In genomic region chr11:85642591-85642990, GRCm38 (mm10) we compare ENCODE assay signal across 10 mouse cellular contexts.
DNase-seq lines count a peak whose midpoint lies in the region; ATAC-seq and TF ChIP-seq lines count a peak whose summit lies in the region.
"Had no signal": no experiment of that assay in that cellular context is flagged by ENCODE, and none has a peak within 500 bp of the region (broad histone marks: within the 10 kb centered on the region; RNA-seq: fewer than 3 reads in every experiment).

No protein-coding gene starts in this region.

- 49% methylated on average over 6 of the region's 6 CpGs for WGBS in embryonic facial prominence, embryonic 11.5 days
- 92% methylated on average over 6 of the region's 6 CpGs for WGBS in thymus, adult 2 months

- H3K9ac ChIP-seq in embryonic facial prominence, embryonic 11.5 days (replicated peaks; ENCODE audit: low read length), result no peak overlapping the region

- H3K9me3 ChIP-seq in embryonic facial prominence, embryonic 11.5 days (replicated peaks; ENCODE audit: control insufficient read depth, low read length), result no peaks in the 10 kb centered on the region

- H3K4me2 ChIP-seq in embryonic facial prominence, embryonic 11.5 days (ENCODE audit: low read depth, low read length), result no peak overlapping the region

- TF ChIP-seq POLR2A in thymus, adult 2 months (IDR thresholded peaks at IDR 0.05; ENCODE audit: control insufficient read depth, extremely low read depth, insufficient read depth, low read length, poor library complexity), result no peak

- H3K4me1 ChIP-seq in embryonic facial prominence, embryonic 11.5 days (ENCODE audit: control insufficient read depth, insufficient read depth, low read length), result no peaks in the 10 kb centered on the region; the same call in 1 of the 2 replicates
- no peaks in the 10 kb centered on the region for H3K4me1 ChIP-seq in thymus, adult 2 months (replicated peaks; ENCODE audit: control insufficient read depth, insufficient read depth, low read length)

- H3K27me3 ChIP-seq in embryonic facial prominence, embryonic 11.5 days (ENCODE audit: control insufficient read depth, insufficient read depth, low read length), result no peaks in the 10 kb centered on the region
- no peaks in the 10 kb centered on the region for H3K27me3 ChIP-seq in thymus, adult 2 months (ENCODE audit: control insufficient read depth, insufficient read depth, low read length)
- H3K27me3 ChIP-seq: Patski had no signal

- no peaks in the 10 kb centered on the region for H3K36me3 ChIP-seq in embryonic facial prominence, embryonic 11.5 days (replicated peaks; ENCODE audit: control insufficient read depth, insufficient read depth, low read depth, low read length)
- no peaks in the 10 kb centered on the region for H3K36me3 ChIP-seq in thymus, adult 2 months (ENCODE audit: control insufficient read depth, insufficient read depth, low read length)

- peak; percentile 16 for DNase-seq in adrenal gland, postnatal 25 days
- no peak for DNase-seq in adrenal gland, adult 2 months
- peak; percentile 42 for DNase-seq in layer of hippocampus, adult 9-11 months
- DNase-seq in layer of hippocampus, postnatal 14 days (ENCODE audit: low spot score in 2 of 2), result no peak
- no peak for DNase-seq in embryonic facial prominence, embryonic 11.5 days (ENCODE audit: low spot score)
- peak; percentile 33 to 72 for DNase-seq in left cerebral cortex, adult 9 months (ENCODE audit: low spot score in 2 of 2)
- no peak for DNase-seq in thymus, adult 2 months
- DNase-seq: gastrocnemius, postnatal 10 days had no signal

- TF ChIP-seq CTCF in thymus, adult 2 months (IDR thresholded peaks at IDR 0.05; ENCODE audit: borderline replicate concordance, control insufficient read depth, extremely low read depth, insufficient read depth, low read length, poor library complexity), result no peak

- ATAC-seq in embryonic facial prominence, embryonic 11.5 days (replicated peaks; ENCODE audit: insufficient number of reproducible peaks, low FRiP score, low TSS enrichment, low read depth), result no peak
- ATAC-seq in activated CD4-positive, CD25-positive, alpha-beta regulatory T cell, adult 4 months, result no peak
- ATAC-seq: Patski had no signal

- peak overlapping the region; percentile 1; the same call in 1 of the 2 replicates for H3K27ac ChIP-seq in embryonic facial prominence, embryonic 11.5 days (replicated peaks; ENCODE audit: low read depth, low read length)
- H3K27ac ChIP-seq in thymus, adult 2 months (ENCODE audit: control insufficient read depth, insufficient read depth, low read length), result no peak overlapping the region

- no peak overlapping the region for H3K4me3 ChIP-seq in embryonic facial prominence, embryonic 11.5 days (ENCODE audit: low read depth, low read length)
- H3K4me3 ChIP-seq in thymus, adult 2 months (ENCODE audit: control insufficient read depth, insufficient read depth, low read length), result no peak overlapping the region

Comparison
In these comparisons a context has a peak if more than half of its experiments do, and no peak if none do; other contexts are left out.
1. DNase-seq: peak in adrenal gland, postnatal 25 days (single experiment), layer of hippocampus, adult 9-11 months (single experiment) and left cerebral cortex, adult 9 months (2 of 2); none in adrenal gland, adult 2 months (single experiment), layer of hippocampus, postnatal 14 days (0 of 2), embryonic facial prominence, embryonic 11.5 days (single experiment) and thymus, adult 2 months (single experiment).